Mouse (Mus musculus) erythroblast, embryonic 14.5 days (primary cell): ENCODE data around the gene E130308A19Rik.

Experiments used
- GATA1 ChIP-seq: IDR thresholded peaks from 2 replicates; pipeline ENCODE4 v1.6.1; 2012; ENCODE audit warnings: low read length, inconsistent platforms, mixed read lengths
- TAL1 ChIP-seq: IDR thresholded peaks from 3 replicates; pipeline ENCODE4 v1.6.1; 2012; ENCODE audit warnings: low read length, inconsistent platforms, mixed read lengths

DNA sequence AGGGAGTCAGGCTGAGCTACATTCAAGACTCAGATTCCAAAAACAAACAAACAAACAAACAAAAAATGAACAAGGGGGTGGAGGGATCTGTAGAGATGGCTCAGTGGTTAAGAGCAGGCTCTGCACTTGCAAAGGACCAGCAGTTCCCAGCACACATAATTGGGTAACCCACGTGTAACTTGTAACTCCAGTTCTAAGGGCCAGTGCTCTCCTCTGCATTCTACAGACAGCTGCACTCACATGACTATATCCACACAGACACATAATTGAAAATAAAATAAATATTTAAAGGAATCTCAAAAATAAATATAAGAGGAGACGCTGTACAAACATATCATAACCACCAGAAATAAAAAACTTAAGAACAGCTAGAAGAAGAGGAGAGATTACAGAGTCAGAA, 113.9 kb downstream of the E130308A19Rik start:
- TF ChIP-seq TAL1 (no peak), GATA1 (no peak)
